Mouse (Mus musculus) intestine, embryonic 14.5 days (tissue): ENCODE measurements around the gene Sys1. TPM values are rescaled to one million over a fixed set of nuclear protein-coding genes. Genes with fewer than 3 reads are reported as not detected.
A peak's percentile ranks its signal among the peaks of the same experiment; 100 is the strongest.

Source experiments
- ATAC-seq: fragments of 200-750 bp; cut with Nextera tagmentation; replicated peaks from 2 replicates; pipeline ENCODE4 v1.8.0; 2017; ENCODE audit warnings: low read depth, moderate number of reproducible peaks, moderate TSS enrichment, moderate library complexity; ENCODE audit not compliant: low FRiP score, low TSS enrichment
- DNase-seq: peaks from one replicate; pipeline ENCODE4 v3.0.0-alpha.2; 2018; ENCODE audit warnings: low spot score
- H3K27ac ChIP-seq: fragments of 300-500 bp; sonication (generic); 2 replicates; pipeline ENCODE4 v1.5.1; 2014; ENCODE audit warnings: low read depth, mild to moderate bottlenecking, control low read depth
- H3K27me3 ChIP-seq: fragments of 300-500 bp; sonication (generic); replicated peaks from 2 replicates; pipeline ENCODE4 v1.6.1; 2014; ENCODE audit warnings: low read length, control low read depth; ENCODE audit not compliant: control insufficient read depth, insufficient read depth
- H3K36me3 ChIP-seq: fragments of 300-500 bp; sonication (generic); 2 replicates; pipeline ENCODE4 v1.6.1; 2014; ENCODE audit warnings: low read length, control low read depth; ENCODE audit not compliant: control insufficient read depth, insufficient read depth
- H3K4me1 ChIP-seq: fragments of 300-500 bp; sonication (generic); replicated peaks from 2 replicates; pipeline ENCODE4 v1.6.1; 2014; ENCODE audit warnings: low read length, control low read depth, mixed read lengths; ENCODE audit not compliant: control insufficient read depth, insufficient read depth
- H3K4me2 ChIP-seq: fragments of 300-500 bp; sonication (generic); 2 replicates; pipeline ENCODE4 v1.6.1; 2014; ENCODE audit warnings: low read length
- H3K4me3 ChIP-seq: fragments of 300-500 bp; sonication (generic); 2 replicates; pipeline ENCODE4 v1.5.1; 2014; ENCODE audit warnings: low read depth, low read length, control low read depth, mixed read lengths
- H3K9ac ChIP-seq: fragments of 300-500 bp; sonication (generic); 2 replicates; pipeline ENCODE4 v1.6.1; 2014; ENCODE audit warnings: mild to moderate bottlenecking, low read length
- H3K9me3 ChIP-seq: fragments of 300-500 bp; sonication (generic); 2 replicates; pipeline ENCODE4 v1.6.1; 2016; ENCODE audit warnings: low read length, control low read depth; ENCODE audit not compliant: control insufficient read depth
- WGBS: fragments of 180-500 bp; shearing (Covaris S2); extraction: QIAGEN DNeasy Blood & Tissue Kit; methylation state at CpG from one replicate; pipeline ENCODE4 v1.1.7; 2014; 5-methylcytosine and 5-hydroxymethylcytosine counted together
- polyA plus RNA-seq: library from polyadenylated mRNA; unstranded; fragments of >200 nt; fragmentation: Nextera tagmentation; extraction: Ambion mirVana; gene quantifications from 2 replicates; pipeline ENCODE4 v1.2.1, GENCODE M21; 2014

Sys1 gene
- polyA plus RNA-seq, 1 experiment from 2014 or later: 65.2 TPM

DNA sequence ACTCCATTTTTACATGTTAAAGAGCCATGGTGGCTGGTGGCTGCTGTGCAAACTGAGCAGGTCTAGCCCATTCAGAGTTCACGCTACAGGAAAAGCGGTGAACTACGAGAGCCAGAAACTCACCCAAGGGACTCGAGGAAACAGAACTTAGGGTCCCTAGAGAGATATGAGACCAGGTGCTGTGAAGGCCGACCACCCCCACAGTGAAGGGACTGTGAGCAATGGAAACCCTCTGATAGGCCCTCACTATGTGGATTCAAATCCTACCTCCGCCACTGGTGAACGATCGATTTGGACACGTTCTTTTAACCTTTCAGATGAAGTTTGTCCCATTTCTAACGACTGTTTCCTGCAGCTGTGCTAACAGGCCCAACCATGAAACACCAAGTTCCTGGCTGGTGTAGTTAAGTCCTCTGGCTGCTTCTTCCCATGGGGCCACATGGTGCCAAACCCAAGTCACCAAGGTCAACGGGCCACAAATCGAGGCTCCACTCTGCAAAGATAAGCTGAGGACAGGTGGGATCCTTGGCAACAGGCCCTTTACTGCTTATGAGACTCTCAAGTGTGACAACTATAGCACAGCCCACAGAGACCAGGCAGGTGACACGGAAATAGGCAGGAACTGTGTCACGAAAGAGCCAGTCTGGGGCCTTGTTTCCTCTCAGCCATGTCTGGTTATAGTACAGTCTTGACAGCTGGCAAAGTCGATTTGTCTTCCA lies 33.9 kb upstream of the Sys1 start:
- H3K27ac ChIP-seq: no peak overlapping the region
- H3K4me2 ChIP-seq: no peak overlapping the region
- DNase-seq (no peak), ATAC-seq (no peak)
- no peaks in the 10 kb centered on the region for H3K27me3 ChIP-seq
- peaks cover 44% of the 10 kb centered on the region for H3K36me3 ChIP-seq
- no peak overlapping the region for H3K4me3 ChIP-seq
- H3K4me1 ChIP-seq: no peaks in the 10 kb centered on the region
- no peaks in the 10 kb centered on the region for H3K9me3 ChIP-seq
- no peak overlapping the region for H3K9ac ChIP-seq
- 89% methylated on average over 15 of the region's 15 CpGs for WGBS

- Histone ChIP-seq H3K27me3 (no peaks in the 10 kb centered on the region), H3K4me1 (no peaks in the 10 kb centered on the region), H3K4me2 (no peak overlapping the region), H3K9me3 (no peaks in the 10 kb centered on the region), H3K9ac (no peak overlapping the region), H3K27ac (no peak overlapping the region), H3K36me3 (peaks cover 50% of the 10 kb centered on the region), H3K4me3 (no peak overlapping the region)
- WGBS: 92% methylated on average over 11 of the region's 11 CpGs
- DNase-seq (no peak), ATAC-seq (no peak)
Observed at GRCm38 (mm10) chr2:164423464-164423863, 33.3 kb upstream of the Sys1 start.

DNA sequence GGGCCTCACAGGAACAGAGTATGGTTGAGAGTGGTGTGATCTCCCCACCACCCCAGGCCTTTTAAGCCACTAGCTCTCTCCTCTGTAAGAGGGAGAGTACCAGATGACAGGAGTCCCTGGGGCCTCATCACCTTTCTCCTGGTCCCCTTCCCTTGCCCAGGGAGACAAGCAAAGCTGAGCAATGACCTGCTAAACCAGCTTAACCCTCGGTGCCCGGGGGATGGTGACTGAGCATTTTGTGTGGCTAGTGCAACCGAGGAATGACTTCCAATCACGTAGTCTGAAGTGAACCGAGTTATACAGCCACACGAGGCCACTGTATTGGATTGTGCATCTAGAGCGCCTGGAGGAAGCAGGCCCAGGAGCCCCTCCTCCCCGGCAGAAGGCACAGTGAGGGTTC lies 32.4 kb upstream of the Sys1 start:
- no peak overlapping the region for H3K4me3 ChIP-seq
- H3K36me3 ChIP-seq: peaks cover 59% of the 10 kb centered on the region
- ATAC-seq (no peak), DNase-seq (no peak)
- H3K9me3 ChIP-seq: no peaks in the 10 kb centered on the region
- H3K27ac ChIP-seq: no peak overlapping the region
- no peaks in the 10 kb centered on the region for H3K4me1 ChIP-seq
- H3K27me3 ChIP-seq: no peaks in the 10 kb centered on the region
- H3K4me2 ChIP-seq: no peak overlapping the region
- 88% methylated on average over 8 of the region's 8 CpGs for WGBS
- H3K9ac ChIP-seq: no peak overlapping the region

DNA sequence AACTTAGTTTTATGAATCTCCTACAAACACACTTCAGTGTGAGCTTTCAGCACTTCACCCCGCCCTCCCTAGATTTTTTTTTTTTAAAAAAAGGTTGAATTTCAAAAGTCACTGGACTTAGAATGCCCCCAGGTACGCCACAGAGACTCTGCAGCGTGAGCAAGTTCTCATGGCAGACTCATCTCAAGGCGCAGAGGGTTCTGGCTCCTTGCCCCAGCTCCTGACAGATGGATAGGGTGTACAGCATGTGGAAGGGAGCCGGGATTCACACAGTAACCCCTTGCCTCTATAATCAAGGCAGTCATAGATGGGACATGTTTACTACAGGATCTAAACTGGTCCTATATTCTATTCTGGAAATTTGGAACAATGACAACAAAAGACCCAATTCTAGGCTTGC lies 31.4 kb upstream of the Sys1 start:
- 85% methylated on average over 5 of the region's 5 CpGs for WGBS
- peaks cover 62% of the 10 kb centered on the region for H3K36me3 ChIP-seq
- peaks cover 2% of the 10 kb centered on the region; the same call in 1 of the 2 replicates for H3K4me1 ChIP-seq
- H3K4me2 ChIP-seq: no peak overlapping the region
- H3K27me3 ChIP-seq: no peaks in the 10 kb centered on the region
- DNase-seq (no peak), ATAC-seq (no peak)
- no peak overlapping the region for H3K27ac ChIP-seq
- H3K4me3 ChIP-seq: no peak overlapping the region
- no peak overlapping the region for H3K9ac ChIP-seq
- no peaks in the 10 kb centered on the region for H3K9me3 ChIP-seq

GRCm38 (mm10) chr2:164426121-164426520 lies 30.6 kb upstream of the Sys1 start:
- H3K4me3 ChIP-seq: no peak overlapping the region
- no peak overlapping the region for H3K9ac ChIP-seq
- peaks cover 62% of the 10 kb centered on the region for H3K36me3 ChIP-seq
- ATAC-seq (no peak), DNase-seq (no peak)
- H3K9me3 ChIP-seq: no peaks in the 10 kb centered on the region
- 25% methylated on average over 12 of the region's 12 CpGs for WGBS
- H3K4me1 ChIP-seq: peaks cover 9% of the 10 kb centered on the region
- no peak overlapping the region for H3K27ac ChIP-seq
- H3K27me3 ChIP-seq: no peaks in the 10 kb centered on the region
- no peak overlapping the region for H3K4me2 ChIP-seq

- Histone ChIP-seq H3K9ac (no peak overlapping the region), H3K4me1 (peaks cover 17% of the 10 kb centered on the region), H3K27ac (no peak overlapping the region), H3K4me3 (no peak overlapping the region), H3K27me3 (no peaks in the 10 kb centered on the region), H3K4me2 (no peak overlapping the region), H3K36me3 (peaks cover 62% of the 10 kb centered on the region), H3K9me3 (no peaks in the 10 kb centered on the region)
- ATAC-seq: no peak
- 81% methylated on average over 5 of the region's 5 CpGs for WGBS
- DNase-seq: no peak
Observed at GRCm38 (mm10) chr2:164426952-164427351, 29.8 kb upstream of the Sys1 start.

DNA sequence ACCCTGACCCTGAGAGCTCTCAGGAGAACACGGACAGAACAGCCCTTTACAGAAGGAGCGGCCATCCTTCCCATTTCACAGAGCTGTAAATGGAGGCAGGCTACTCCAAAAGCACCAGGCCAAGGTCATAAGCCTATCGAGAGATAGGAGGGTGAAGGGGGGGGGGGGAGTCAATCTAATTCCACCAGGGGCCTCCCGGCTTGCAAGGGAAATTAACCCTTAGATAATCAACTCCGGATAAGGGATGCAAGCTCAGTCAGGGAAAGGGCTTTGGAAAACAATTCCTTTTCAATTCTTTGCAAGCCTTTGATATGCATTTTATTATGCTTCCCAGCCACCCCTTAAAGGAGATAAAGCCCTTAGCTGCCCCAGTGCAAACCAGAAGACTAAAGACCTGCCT lies 28.3 kb upstream of the Sys1 start:
- H3K9ac ChIP-seq: no peak overlapping the region
- ATAC-seq (no peak), DNase-seq (no peak)
- H3K27me3 ChIP-seq: no peaks in the 10 kb centered on the region
- no peaks in the 10 kb centered on the region for H3K9me3 ChIP-seq
- no peak overlapping the region for H3K4me2 ChIP-seq
- H3K36me3 ChIP-seq: peaks cover 58% of the 10 kb centered on the region
- H3K27ac ChIP-seq: no peak overlapping the region
- H3K4me1 ChIP-seq: peaks cover 32% of the 10 kb centered on the region
- no peak overlapping the region for H3K4me3 ChIP-seq
- WGBS: 33% methylated on average over 5 of the region's 5 CpGs

DNA sequence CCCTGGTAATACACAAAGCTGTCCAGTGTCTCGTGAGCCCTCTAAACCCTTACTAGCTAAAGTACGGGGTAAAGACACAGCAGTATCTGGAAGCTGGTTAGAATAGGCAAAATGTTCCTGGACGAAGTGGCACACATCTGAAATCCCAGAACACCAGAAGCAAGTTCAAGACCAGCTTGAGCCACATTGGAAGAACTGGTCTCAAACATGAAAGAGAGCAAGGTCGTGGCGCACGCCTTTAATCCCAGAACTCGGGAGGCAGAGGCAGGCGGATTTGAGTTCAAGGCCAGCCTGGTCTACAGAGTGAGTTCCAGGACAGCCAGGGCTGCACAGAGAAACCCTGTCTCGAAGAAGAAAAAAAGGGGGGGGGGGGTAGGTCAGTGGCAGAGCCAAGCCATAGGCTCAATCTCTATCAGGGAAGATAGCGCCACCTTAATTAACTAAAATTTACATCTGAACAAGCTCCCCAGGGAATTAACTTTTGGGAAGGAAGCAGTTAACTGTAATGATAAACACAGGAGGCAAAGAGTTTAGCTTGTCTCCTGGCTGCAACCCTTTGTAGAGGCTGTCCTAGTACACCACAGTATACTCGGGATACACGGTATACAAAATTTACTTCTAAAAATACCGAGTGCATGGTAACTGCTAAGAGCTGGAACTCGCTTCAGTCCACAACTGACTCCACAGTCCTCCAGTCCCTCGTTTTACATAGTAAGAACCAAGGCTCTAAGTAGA lies 26.7 kb upstream of the Sys1 start:
- peak overlapping the region; percentile 29 for H3K27ac ChIP-seq
- H3K27me3 ChIP-seq: no peaks in the 10 kb centered on the region
- peaks cover 42% of the 10 kb centered on the region for H3K36me3 ChIP-seq
- ATAC-seq: no peak
- H3K9me3 ChIP-seq: no peaks in the 10 kb centered on the region
- no peak overlapping the region for H3K4me2 ChIP-seq
- DNase-seq: no peak
- no peak overlapping the region for H3K9ac ChIP-seq
- H3K4me3 ChIP-seq: no peak overlapping the region
- peaks cover 33% of the 10 kb centered on the region for H3K4me1 ChIP-seq
- WGBS: 55% methylated on average over 15 of the region's 15 CpGs

DNA sequence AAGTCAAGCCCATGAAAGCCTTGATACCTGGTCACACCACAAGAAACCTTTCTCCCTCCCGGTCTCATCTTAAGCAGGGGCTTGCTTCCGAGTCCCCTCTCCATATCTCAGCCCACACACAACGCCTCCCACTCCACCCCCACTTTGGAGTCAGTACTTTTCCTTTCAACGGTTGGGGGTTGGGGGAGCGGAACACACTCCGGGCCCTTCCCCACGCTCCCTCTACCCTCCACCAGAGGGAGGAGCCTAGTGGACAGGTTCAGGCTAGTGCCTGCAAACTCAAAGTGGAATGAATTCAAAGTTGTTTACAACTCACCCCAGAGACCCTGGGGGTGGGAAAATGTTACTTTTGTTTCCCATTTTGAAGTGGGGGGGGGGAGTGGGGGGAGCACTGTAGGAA lies 26.1 kb upstream of the Sys1 start:
- Histone ChIP-seq H3K27me3 (no peaks in the 10 kb centered on the region), H3K36me3 (peaks cover 36% of the 10 kb centered on the region), H3K9me3 (no peaks in the 10 kb centered on the region), H3K4me3 (no peak overlapping the region), H3K27ac (peak overlapping the region; percentile 29), H3K9ac (no peak overlapping the region), H3K4me2 (peak overlapping the region; percentile 31), H3K4me1 (peaks cover 33% of the 10 kb centered on the region)
- DNase-seq: no peak
- 7% methylated on average over 7 of the region's 7 CpGs for WGBS
- no peak for ATAC-seq
